Mouse (Mus musculus) cerebellum, adult 11 months (tissue): ENCODE measurements around the gene Gm13696.
A peak's percentile ranks its signal among the peaks of the same experiment; 100 is the strongest.
"Not testable (repeated sequence)": the region's sequence is repeated elsewhere in the genome, so short reads cannot be mapped to it uniquely, and the experiment has no call there.

Source experiments
- DNase-seq: peaks from one replicate; pipeline ENCODE4 v3.0.0; 2022

Gene Gm13696

DNA sequence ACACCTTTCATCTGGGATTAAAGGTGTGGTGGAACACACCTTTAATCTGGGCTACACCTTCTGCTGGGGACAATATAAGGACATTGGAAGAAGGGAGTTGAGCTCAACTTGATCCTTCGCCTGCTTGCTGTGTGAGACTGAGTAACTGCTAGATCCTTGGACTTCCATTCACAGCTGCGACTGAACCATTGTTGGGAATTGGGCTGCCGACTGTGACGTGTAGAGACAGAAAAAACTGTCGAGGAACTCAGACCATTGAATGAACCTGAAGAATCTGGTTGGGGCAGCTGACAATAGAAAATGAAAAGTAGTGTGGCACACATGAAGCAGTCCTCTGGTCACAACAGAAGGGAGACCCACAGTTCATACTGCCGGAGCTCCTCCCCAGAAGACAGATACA lies at the start of gene Gm13696:
Gene Gm13696 (plus strand): TSS at position 301 of the 400 bp plus-strand sequence.
- DNase-seq = not testable (repeated sequence)

DNA sequence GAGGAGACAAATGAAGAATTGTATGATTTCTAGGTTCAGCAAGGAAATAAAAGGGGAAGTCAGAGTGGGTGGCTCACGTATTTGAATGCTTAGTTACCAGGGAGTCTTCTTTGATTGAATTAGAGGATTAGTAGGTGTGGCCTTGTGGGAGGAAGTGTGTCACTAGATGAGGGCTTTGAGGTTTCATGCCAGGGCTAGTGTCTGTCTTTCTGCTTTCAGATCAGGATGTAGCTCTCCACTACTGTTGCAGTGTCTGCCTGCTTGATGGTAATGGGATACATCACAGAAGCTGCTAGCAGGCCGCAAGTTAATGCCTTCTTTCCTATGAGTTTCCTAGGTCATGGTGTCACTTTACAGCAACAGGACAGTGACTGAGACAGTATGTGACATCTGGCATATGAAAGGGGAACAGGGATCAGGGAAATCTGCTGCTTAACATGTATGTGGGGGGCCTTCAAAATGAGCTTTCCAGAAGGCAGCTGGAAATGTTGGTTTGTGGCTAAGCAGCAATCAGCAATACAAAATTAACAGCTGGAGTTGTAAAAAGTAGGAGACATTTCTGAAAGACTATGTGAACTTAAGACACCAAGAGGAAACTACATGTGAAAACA lies 43.3 kb upstream of the Gm13696 start:
- DNase-seq = no peak

DNA sequence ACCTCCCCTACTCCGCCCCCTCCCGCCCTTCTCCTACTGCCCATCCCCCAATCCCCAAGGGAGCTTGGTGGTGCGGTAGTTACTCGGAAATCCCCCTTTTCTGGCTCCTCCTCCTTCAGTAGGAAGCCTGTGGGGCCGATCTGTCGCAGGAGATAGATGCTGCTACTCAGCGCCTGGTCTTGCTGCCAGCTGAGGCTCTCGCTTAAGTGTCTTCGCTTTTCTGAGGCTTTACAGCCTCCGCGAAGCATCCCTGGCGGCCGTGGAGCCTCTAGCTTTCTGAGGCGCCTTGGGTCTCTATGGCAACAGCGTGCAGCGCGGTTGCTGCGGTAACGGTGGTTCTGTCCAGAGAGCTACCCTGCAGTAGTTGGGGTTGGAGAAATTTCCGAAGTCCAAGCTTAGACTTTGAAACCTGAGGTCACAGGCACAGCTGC lies 32.0 kb upstream of the Gm13696 start, which contains the start of gene Zswim2:
Gene Zswim2 (minus strand): TSS at position 298 of the 431 bp plus-strand sequence.
- peak; percentile 25 for DNase-seq

DNA sequence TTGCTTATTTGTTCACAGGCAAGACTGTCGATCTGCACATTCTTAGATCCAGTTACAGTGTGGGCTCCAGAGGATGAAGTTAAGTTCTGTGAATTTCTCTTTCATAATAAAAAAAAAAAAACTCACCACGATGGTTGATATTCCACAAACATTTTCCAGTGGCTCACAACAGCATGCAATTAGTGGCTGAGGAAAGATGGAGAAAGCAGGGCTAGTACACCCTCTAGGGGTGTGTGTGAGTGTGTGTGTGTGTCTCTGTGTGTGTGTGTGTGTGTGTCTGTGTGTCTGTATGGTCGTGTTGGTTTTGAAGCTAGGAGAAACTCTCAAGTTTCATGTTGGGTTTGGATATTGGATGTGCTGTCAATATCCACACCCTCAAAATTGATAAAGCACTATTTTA lies 31.5 kb upstream of the Gm13696 start:
- DNase-seq = no peak

DNA sequence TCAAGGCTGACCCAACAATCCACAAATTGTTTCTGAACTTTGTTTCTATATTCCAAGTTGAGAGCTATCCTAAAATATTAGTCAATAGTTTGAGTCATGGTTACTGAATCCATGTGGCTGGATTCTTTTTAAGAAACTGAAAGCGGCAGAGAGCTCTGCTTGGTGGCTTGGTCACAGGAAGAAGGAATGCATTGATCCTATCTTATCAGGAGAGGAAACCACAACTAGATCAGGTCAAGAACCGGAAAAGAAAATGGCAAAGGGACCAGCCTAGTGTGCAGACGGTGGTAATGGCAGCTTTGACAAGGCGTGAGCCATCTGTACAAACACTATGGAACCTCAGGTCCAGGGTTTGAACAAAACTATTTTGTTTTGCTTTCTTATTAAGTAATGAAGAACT lies 31.1 kb upstream of the Gm13696 start:
- DNase-seq = no peak

DNA sequence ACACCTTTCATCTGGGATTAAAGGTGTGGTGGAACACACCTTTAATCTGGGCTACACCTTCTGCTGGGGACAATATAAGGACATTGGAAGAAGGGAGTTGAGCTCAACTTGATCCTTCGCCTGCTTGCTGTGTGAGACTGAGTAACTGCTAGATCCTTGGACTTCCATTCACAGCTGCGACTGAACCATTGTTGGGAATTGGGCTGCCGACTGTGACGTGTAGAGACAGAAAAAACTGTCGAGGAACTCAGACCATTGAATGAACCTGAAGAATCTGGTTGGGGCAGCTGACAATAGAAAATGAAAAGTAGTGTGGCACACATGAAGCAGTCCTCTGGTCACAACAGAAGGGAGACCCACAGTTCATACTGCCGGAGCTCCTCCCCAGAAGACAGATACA lies 17.5 kb upstream of the Gm13696 start, which contains the start of gene Gm13698:
Gene Gm13698 (plus strand): TSS at position 301 of the 400 bp plus-strand sequence.
- DNase-seq = not testable (repeated sequence)

DNA sequence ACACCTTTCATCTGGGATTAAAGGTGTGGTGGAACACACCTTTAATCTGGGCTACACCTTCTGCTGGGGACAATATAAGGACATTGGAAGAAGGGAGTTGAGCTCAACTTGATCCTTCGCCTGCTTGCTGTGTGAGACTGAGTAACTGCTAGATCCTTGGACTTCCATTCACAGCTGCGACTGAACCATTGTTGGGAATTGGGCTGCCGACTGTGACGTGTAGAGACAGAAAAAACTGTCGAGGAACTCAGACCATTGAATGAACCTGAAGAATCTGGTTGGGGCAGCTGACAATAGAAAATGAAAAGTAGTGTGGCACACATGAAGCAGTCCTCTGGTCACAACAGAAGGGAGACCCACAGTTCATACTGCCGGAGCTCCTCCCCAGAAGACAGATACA lies 11.7 kb upstream of the Gm13696 start, which contains the start of gene Gm13693:
Gene Gm13693 (plus strand): TSS at position 301 of the 400 bp plus-strand sequence.
- DNase-seq = not testable (repeated sequence)

DNA sequence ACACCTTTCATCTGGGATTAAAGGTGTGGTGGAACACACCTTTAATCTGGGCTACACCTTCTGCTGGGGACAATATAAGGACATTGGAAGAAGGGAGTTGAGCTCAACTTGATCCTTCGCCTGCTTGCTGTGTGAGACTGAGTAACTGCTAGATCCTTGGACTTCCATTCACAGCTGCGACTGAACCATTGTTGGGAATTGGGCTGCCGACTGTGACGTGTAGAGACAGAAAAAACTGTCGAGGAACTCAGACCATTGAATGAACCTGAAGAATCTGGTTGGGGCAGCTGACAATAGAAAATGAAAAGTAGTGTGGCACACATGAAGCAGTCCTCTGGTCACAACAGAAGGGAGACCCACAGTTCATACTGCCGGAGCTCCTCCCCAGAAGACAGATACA lies 5.9 kb upstream of the Gm13696 start, which contains the start of gene Gm13695:
Gene Gm13695 (plus strand): TSS at position 301 of the 400 bp plus-strand sequence.
- not testable (repeated sequence) for DNase-seq

DNA sequence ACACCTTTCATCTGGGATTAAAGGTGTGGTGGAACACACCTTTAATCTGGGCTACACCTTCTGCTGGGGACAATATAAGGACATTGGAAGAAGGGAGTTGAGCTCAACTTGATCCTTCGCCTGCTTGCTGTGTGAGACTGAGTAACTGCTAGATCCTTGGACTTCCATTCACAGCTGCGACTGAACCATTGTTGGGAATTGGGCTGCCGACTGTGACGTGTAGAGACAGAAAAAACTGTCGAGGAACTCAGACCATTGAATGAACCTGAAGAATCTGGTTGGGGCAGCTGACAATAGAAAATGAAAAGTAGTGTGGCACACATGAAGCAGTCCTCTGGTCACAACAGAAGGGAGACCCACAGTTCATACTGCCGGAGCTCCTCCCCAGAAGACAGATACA lies 5.7 kb downstream of the Gm13696 start, which contains the start of gene Gm13694:
Gene Gm13694 (plus strand): TSS at position 301 of the 400 bp plus-strand sequence.
- not testable (repeated sequence) for DNase-seq

DNA sequence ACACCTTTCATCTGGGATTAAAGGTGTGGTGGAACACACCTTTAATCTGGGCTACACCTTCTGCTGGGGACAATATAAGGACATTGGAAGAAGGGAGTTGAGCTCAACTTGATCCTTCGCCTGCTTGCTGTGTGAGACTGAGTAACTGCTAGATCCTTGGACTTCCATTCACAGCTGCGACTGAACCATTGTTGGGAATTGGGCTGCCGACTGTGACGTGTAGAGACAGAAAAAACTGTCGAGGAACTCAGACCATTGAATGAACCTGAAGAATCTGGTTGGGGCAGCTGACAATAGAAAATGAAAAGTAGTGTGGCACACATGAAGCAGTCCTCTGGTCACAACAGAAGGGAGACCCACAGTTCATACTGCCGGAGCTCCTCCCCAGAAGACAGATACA lies 11.5 kb downstream of the Gm13696 start, which contains the start of gene Gm13697:
Gene Gm13697 (plus strand): TSS at position 301 of the 400 bp plus-strand sequence.
- not testable (repeated sequence) for DNase-seq

DNA sequence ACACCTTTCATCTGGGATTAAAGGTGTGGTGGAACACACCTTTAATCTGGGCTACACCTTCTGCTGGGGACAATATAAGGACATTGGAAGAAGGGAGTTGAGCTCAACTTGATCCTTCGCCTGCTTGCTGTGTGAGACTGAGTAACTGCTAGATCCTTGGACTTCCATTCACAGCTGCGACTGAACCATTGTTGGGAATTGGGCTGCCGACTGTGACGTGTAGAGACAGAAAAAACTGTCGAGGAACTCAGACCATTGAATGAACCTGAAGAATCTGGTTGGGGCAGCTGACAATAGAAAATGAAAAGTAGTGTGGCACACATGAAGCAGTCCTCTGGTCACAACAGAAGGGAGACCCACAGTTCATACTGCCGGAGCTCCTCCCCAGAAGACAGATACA lies 17.3 kb downstream of the Gm13696 start, which contains the start of gene Gm13691:
Gene Gm13691 (plus strand): TSS at position 301 of the 400 bp plus-strand sequence.
- DNase-seq = not testable (repeated sequence)

DNA sequence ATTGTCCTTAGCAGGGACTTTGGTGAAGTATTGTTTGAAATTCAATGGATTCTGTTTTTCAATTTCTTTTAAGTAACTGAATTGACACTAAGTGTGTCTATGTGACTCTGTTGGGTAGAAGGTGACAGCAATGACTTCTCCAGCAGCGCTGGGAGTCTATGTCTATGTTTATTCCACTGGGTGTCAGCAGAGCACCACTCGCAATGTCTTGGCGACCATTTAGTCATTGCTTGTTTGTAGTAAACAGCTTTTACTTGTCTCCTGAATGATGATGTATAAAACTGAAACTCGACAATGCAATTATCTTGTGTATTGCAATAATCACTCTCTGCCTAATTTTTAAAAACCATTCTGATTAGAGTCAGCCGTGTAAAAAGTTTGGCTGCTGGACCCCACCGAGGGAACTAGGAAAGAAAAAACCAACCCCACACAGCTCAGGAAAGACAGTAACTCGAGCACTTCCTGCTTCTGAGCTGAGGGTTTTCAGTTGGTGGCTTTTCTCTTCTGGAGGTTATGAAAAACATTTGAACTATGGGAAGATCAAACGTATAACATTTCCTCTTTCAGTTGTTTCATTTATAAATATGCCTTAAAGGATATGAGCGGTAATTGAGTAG lies 20.8 kb downstream of the Gm13696 start:
- DNase-seq = not testable (repeated sequence)

DNA sequence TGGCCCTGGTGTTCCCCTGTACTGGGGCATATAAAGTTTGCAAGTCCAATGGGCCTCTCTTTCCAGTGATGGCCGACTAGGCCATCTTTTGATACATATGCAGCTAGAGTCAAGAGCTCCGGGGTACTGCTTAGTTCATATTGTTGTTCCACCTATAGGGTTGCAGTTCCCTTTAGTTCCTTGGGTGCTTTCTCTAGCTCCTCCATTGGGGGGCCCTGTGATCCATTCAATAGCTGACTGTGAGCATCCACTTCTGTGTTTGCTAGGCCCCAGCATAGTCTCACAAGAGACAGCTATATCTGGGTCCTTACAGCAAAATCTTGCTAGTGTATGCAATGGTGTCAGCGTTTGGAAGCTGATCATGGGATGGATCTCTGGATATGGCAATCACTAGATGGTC lies 21.6 kb downstream of the Gm13696 start:
- not testable (repeated sequence) for DNase-seq

DNA sequence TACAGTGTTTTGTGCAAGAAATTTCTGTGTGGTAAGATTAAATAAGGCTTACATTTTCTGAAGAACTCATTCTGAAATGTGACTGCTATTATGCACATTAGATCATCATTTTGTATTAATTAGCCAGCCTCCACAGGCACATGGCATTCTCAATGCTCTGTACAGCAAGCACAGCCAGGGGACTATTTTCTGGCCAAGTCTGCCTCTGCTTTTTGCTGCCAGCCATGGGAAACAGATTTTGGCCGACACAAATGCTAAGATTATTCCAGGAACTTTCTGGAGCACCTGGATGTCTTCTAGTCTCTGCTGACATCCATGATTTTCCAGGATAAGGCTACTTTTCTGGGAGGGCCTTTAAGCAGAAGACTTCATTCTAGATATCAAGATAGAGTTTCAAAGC lies 36.0 kb downstream of the Gm13696 start:
- DNase-seq = no peak

DNA sequence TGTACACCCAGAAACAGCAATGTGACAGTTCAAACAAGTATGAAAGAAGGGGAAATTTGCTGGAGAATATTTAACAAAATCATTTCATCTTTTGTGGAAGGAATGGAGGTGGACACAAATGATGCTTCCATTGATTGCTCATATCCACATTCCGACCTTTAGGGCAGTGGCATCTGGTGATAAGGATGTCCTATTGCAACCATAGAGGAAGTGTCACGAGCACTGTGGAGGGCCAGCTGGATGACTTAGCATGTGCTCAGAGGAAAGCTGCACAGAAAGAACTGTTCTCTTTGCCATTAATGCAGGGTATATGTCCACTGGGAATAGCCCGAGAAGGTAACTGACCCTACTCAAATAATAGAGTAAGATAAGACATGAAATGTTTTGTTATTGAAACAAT lies 36.9 kb downstream of the Gm13696 start:
- DNase-seq = no peak

DNA sequence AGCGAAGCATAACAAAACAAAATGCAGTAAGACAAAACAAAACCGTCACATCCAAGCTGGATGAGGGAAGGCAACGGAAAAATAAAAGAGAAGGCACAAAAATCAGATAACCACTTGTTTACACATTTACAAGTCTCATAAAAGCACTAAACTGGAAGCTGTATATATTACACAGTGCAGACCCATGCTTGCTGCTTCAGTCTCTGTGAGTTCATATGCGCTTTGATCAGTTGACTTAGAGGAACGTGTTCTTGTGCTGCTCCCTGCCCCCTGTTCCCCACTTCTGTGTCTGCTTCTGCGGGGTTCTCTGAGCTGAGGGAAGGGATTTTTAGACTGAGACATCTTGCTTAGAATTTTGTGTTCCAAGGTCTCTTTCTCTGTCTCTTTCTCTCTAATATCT lies 41.6 kb downstream of the Gm13696 start:
- DNase-seq = no peak

DNA sequence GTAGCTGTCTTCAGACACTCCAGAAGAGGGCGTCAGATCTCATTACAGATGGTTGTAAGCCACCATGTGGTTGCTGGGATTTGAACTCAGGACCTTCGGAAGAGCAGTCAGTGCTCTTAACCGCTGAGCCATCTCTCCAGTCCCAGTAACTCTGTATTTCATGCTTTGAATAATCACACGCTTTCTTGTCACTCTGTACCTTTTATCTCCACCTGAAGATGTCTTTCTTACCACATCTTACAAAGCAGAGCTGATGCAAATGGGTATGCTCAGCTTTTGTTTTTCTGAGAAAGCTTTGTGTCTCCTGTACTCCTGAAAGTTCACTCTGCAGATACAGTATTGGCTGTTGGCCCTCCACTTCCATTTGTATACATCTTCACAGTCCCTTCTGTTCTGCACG lies 43.4 kb downstream of the Gm13696 start:
- DNase-seq = not testable (repeated sequence)

DNA sequence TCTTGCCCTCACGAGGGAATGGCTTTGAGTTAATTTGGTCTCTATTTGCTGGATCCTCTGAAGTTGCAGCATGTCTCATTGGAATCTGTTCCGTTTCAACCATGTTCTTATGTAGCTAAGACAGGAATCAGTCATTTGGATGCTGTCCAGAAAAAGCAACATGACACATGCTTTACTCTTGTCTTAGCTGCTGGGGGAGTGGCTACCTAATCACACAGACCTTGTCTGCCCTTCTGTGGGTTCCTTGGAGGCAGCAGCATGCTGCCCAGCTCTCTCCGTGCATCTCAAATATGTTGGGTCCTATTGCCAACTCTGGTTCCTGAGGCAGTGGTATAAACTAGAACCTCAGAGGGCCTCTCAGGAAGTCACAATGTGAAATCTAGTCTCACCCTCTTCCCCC lies 45.4 kb downstream of the Gm13696 start:
- DNase-seq = no peak

DNA sequence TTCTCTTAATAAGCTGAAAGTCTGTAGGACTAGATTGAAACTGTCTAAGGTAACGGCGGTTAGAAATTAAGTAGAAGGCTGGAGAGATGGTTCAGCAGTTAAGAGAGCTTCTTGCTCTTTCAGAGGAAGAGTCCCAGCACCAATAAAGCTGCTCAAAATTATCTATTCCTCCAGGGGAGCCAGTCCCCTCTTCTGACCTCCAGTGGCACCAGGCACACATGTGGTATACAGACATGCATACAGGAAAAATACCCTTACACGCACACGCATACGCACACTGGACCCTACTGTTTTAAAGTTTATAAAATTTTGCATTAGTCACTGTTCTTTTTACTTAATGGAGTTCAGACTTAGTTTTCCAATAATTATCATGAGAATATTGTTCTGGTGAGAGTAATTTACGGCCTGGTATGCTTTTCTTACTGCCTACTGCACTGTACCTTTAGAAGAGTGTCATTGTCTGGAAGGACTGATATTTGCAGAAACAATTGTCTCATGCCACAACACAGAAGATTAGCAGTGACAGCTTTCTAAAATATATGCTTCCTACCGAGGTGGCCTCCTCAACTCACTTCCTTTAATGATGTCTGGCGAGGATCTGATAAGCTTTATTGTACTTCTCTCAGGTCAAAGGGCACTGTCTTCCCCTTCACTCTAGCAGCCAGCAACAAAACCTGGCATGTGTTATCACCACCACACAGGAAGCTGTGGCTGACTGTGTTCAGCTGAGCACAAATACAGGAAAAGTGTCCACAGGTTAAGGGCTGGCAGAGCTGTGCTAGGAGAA lies 46.8 kb downstream of the Gm13696 start:
- no peak for DNase-seq

DNA sequence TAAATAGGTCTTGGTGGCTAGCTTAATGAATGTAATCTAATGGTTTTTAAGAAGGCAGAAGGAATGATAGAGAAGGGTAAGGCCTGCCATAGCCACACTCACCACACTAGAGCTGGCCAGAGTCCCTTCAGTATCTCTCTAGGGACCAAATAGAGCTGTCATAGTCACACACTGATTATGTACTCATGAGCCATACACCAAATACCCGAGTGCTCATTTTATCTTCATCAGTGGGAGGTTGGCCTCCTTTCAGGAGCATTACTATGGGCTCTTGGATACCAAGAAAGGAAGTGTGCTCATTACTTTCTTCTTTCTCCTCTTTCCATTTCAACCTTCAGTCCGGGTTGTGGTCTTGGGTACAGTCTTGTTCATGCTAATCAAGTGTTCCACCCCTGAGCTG lies 49.0 kb downstream of the Gm13696 start:
- DNase-seq = no peak

DNA sequence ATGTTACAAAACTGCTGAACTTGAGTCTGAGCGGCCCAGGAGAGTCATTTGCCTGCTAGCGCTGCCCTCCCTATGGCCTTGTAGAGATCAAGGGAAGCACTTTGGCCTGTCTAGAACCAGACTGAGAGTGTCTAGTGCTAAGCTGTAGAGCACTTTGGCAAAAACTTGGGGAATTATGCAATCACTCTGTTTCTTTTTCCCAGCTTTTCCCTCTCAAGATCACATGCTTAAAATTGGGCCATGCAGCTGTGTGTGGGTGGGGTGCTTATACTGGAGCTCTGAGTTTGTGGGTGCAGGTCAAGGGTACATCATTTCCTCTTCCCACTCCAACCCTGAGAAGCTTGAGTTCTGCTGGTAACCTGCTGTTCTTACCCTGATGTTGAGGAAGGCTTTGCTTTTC lies 50.0 kb downstream of the Gm13696 start:
- no peak for DNase-seq

DNA sequence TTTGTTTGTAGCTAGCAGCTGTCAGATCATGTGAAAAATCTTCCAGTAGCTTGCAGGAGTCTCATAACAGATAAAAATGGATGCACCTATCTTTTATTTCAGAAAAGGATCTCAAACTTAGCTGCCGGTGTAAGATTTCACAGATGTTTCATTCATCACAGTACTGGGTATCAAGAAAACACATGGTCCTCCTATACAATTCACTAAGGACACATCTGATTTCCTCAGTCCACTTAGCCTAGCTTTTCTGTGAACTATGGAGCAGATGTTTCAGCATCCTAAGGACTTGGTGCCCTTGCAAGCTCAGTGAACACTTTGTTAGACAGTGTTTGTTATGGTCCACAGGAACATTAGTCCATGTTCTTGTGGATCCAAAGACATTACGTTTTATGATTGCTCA lies 50.4 kb downstream of the Gm13696 start:
- DNase-seq = no peak
